Comparison of ENCODE assay signal across 15 mouse cellular contexts in genomic region chr4:141328742-141329141, GRCm38 (mm10). TPM values are rescaled to one million over a fixed set of nuclear protein-coding genes. Genes with fewer than 3 reads are reported as not detected.
"Had no signal": no experiment of that assay in that cellular context is flagged by ENCODE, and none has a peak within 500 bp of the region (broad histone marks: within the 10 kb centered on the region; RNA-seq: fewer than 3 reads in every experiment).

No protein-coding gene starts in this region.

- H3K36me3 ChIP-seq: neural tube, embryonic 12.5 days had no signal

- ATAC-seq: lung, postnatal 0 days had no signal

- H3K9me3 ChIP-seq: liver, embryonic 15.5 days; neural tube, embryonic 12.5 days had no signal

- H3K27ac ChIP-seq: liver, embryonic 15.5 days; neural tube, embryonic 12.5 days had no signal

- H3K4me2 ChIP-seq: liver, embryonic 11.5 days; liver, embryonic 15.5 days; neural tube, embryonic 12.5 days had no signal

- DNase-seq: kidney, postnatal 10 days; kidney, postnatal 4 days; left cerebral cortex, postnatal 4 days; lung, adult 2 months; lung, postnatal 36 days; midbrain, embryonic 14.5 days; right cerebral cortex, postnatal 14 days; thymus, postnatal 36 days had no signal

- H3K4me1 ChIP-seq: liver, embryonic 15.5 days; neural tube, embryonic 12.5 days had no signal

- H3K4me3 ChIP-seq: liver, embryonic 15.5 days; neural tube, embryonic 12.5 days had no signal

- H3K27me3 ChIP-seq: neural tube, embryonic 12.5 days had no signal

- H3K9ac ChIP-seq: liver, embryonic 15.5 days; neural tube, embryonic 12.5 days had no signal

RNA-seq across cellular contexts. Expression of gene Epha2, which starts 27.7 kb away (rescaled TPM):
- total RNA-seq: monocyte, adult 5-6 weeks had no signal

RNA-seq across cellular contexts. Expression of gene Fam131c, which starts 39.3 kb away (rescaled TPM):
- total RNA-seq: megakaryocyte progenitor cell, adult 5-6 weeks; monocyte, adult 5-6 weeks; neutrophil, adult 5-6 weeks had no signal
